8 mouse cellular contexts compared by ENCODE assay signal in the genomic region with DNA sequence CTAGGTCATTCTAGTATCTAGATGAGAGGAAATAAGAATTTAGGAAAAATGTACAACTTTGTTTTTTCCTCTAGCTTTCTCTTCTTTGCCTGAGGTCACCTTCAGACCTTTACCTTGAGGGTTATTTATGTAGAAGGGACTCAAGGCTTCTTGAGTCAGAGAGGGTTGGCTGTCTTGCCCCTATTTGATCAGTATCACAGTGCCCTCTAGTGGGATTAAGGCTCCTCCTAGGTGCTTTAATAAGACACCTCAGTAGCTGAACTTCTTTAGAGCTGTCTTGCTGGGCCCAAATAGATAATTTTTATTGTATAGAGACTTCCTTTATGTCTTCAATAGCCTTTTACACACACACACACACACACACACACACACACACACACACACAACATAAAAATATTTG. TPM values are rescaled to one million over a fixed set of nuclear protein-coding genes. Genes with fewer than 3 reads are reported as not detected.
DNase-seq lines count a peak whose midpoint lies in the region.

No protein-coding gene starts in this region.

- peak; percentile 57 for DNase-seq in adrenal gland, adult 2 months
- no peak for DNase-seq in adrenal gland, adult 8-10 months
- peak; percentile 17 for DNase-seq in layer of hippocampus, adult 9-11 months
- DNase-seq in layer of hippocampus, postnatal 10 days (ENCODE audit: low spot score in 2 of 2): no peak
- DNase-seq in CD8-positive naive resting alpha-beta T cell, adult 2 months (ENCODE audit: low read depth in 2 of 2, low spot score in 2 of 2): peak; percentile 34 to 50
- DNase-seq in cerebellum, postnatal 10 days: peak; percentile 69 to 84
- peak; percentile 53 to 76 for DNase-seq in kidney, postnatal 36 days
- no peak for DNase-seq in Muller cell, postnatal 12 days (ENCODE audit: inconsistent ontology term)

RNA-seq across cellular contexts. Expression of gene Ranbp6, which starts 8.2 kb away (rescaled TPM):
- 10 to 100 TPM; 13.6 to 16.6 TPM for total RNA-seq in adrenal gland, adult 2 months (2021)
- polyA plus RNA-seq in adrenal gland, adult 2 months (2012; rRNA removed): 0.32 and 0.76 TPM in 2 replicates
- total RNA-seq in adrenal gland, adult 8-10 months (2022): 10 to 100 TPM; 16.4 to 19.7 (median 19.3) TPM
- 10 to 100 TPM; 30.9 to 32.4 TPM for total RNA-seq in layer of hippocampus, postnatal 10 days (2021)

RNA-seq across cellular contexts. Expression of gene 9930021J03Rik, which starts 15.2 kb away (rescaled TPM):
- 10 to 100 TPM; 13.5 to 20.1 TPM for total RNA-seq in adrenal gland, adult 2 months (2021)
- polyA plus RNA-seq in adrenal gland, adult 2 months (2012; rRNA removed): 1.2 and 1.3 TPM in 2 replicates
- 10 to 100 TPM; 14.8 to 20.4 (median 16.8) TPM for total RNA-seq in adrenal gland, adult 8-10 months (2022)
- 10 to 100 TPM; 26.5 to 29.8 TPM for total RNA-seq in layer of hippocampus, postnatal 10 days (2021)

Comparison
In these comparisons a context has a peak if more than half of its experiments do, and no peak if none do; other contexts are left out.
1. DNase-seq: peak in adrenal gland, adult 2 months (single experiment), layer of hippocampus, adult 9-11 months (single experiment), CD8-positive naive resting alpha-beta T cell, adult 2 months (2 of 2), cerebellum, postnatal 10 days (2 of 2) and kidney, postnatal 36 days (2 of 2); none in adrenal gland, adult 8-10 months (single experiment), layer of hippocampus, postnatal 10 days (0 of 2) and Muller cell, postnatal 12 days (single experiment).